ENCODE assay signal across 7 mouse cellular contexts in the genomic region with DNA sequence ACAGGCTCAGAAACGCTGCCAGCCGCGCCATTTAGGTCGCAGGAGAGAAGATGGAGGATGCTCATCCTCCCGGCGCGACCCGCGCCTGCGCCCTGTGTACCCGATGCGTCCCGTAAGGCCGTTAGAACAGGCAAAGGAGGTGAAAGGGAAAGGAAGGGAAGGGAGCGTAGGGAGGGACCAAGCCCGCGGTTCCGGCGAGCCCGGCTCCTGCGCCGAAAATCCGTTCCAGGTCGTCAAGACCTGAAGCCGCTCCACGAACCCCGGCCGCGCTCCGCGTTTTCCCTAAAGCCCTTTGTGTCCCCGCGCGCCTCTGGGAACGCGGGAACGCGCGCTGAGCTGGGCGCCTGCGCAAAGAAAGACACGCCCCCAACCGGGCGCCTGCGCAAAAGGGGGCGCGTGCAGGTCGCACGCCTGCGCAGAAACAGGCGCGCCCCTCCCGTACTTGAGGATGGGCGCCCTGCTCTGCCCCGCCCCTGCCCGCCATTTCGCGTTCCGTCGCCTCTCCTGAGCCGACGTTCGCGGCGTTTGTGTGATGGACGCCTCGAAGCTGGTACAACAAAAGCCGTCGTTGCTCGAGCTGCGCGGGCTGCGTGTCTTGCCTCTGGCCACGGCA. TPM values are rescaled to one million over a fixed set of nuclear protein-coding genes. Genes with fewer than 3 reads are reported as not detected.
A peak's percentile ranks its signal among the peaks of the same experiment; 100 is the strongest.
DNase-seq lines count a peak whose midpoint lies in the region; ATAC-seq lines count a peak whose summit lies in the region.

No protein-coding gene starts in this region.

- H3K27ac ChIP-seq in embryonic facial prominence, embryonic 10.5 days (replicated peaks): peak overlapping the region; percentile 99
- H3K27ac ChIP-seq in limb, embryonic 10.5 days: peak overlapping the region; percentile 99
- peak overlapping the region; percentile 99 for H3K27ac ChIP-seq in midbrain, embryonic 13.5 days

- H3K4me2 ChIP-seq in midbrain, embryonic 13.5 days (replicated peaks): peak overlapping the region; percentile 82

- peak overlapping the region; percentile 72 for H3K4me3 ChIP-seq in embryonic facial prominence, embryonic 10.5 days
- peak overlapping the region; percentile 72 for H3K4me3 ChIP-seq in limb, embryonic 10.5 days
- H3K4me3 ChIP-seq in midbrain, embryonic 13.5 days (replicated peaks): peak overlapping the region; percentile 63

- no peaks in the 10 kb centered on the region for H3K9me3 ChIP-seq in embryonic facial prominence, embryonic 10.5 days
- H3K9me3 ChIP-seq in limb, embryonic 10.5 days (replicated peaks): no peaks in the 10 kb centered on the region
- no peaks in the 10 kb centered on the region for H3K9me3 ChIP-seq in midbrain, embryonic 13.5 days

- peaks cover 31% of the 10 kb centered on the region for H3K4me1 ChIP-seq in embryonic facial prominence, embryonic 10.5 days
- peaks cover 26% of the 10 kb centered on the region for H3K4me1 ChIP-seq in limb, embryonic 10.5 days
- H3K4me1 ChIP-seq in midbrain, embryonic 13.5 days (replicated peaks): peaks cover 23% of the 10 kb centered on the region

- H3K36me3 ChIP-seq in embryonic facial prominence, embryonic 10.5 days (replicated peaks): no peaks in the 10 kb centered on the region
- H3K36me3 ChIP-seq in limb, embryonic 10.5 days: no peaks in the 10 kb centered on the region
- H3K36me3 ChIP-seq in midbrain, embryonic 13.5 days: no peaks in the 10 kb centered on the region

- peak; percentile 100 for DNase-seq in adrenal gland, postnatal 10 days
- peak; percentile 100 for DNase-seq in embryonic facial prominence, embryonic 10.5 days (ENCODE audit: low spot score)
- DNase-seq in kidney, adult 11 months: peak; percentile 99
- DNase-seq in limb, embryonic 10.5 days (ENCODE audit: low spot score): peak; percentile 100
- DNase-seq in spleen, adult 12 weeks (ENCODE audit: low spot score): peak; percentile 99

- WGBS in embryonic facial prominence, embryonic 10.5 days: under 1% methylated on average over 74 of the region's 74 CpGs
- under 1% methylated on average over 74 of the region's 74 CpGs for WGBS in limb, embryonic 10.5 days
- under 1% methylated on average over 71 of the region's 74 CpGs for whole genome bisulfite sequencing in midbrain, embryonic 13.5 days

- ATAC-seq in granulocyte monocyte progenitor cell, adult 5-6 weeks (replicated peaks; ENCODE audit: poor library complexity, severe bottlenecking): peak; percentile 90
- ATAC-seq in midbrain, embryonic 13.5 days: peak; percentile 98

- H3K9ac ChIP-seq in midbrain, embryonic 13.5 days (replicated peaks): peak overlapping the region; percentile 96

- H3K27me3 ChIP-seq in embryonic facial prominence, embryonic 10.5 days (replicated peaks; ENCODE audit: low read depth, poor library complexity, severe bottlenecking): no peaks in the 10 kb centered on the region
- H3K27me3 ChIP-seq in limb, embryonic 10.5 days (ENCODE audit: low read depth, poor library complexity, severe bottlenecking): no peaks in the 10 kb centered on the region
- H3K27me3 ChIP-seq in midbrain, embryonic 13.5 days: no peaks in the 10 kb centered on the region

RNA-seq across cellular contexts. Expression of a gene that starts 39.1 kb away (rescaled TPM):
- total RNA-seq in adrenal gland, postnatal 10 days (2021): 100 to 1,000 TPM; 804 to 831 TPM
- polyA plus RNA-seq in embryonic facial prominence, embryonic 10.5 days (2016; fragmentation: Nextera tagmentation; extraction: Ambion mirVana): 3,352 and 3,592 TPM in 2 replicates
- total RNA-seq in granulocyte monocyte progenitor cell, adult 5-6 weeks (2014; fragmentation: Nextera tagmentation): 3,814 and 3,953 TPM in 2 replicates
- total RNA-seq in granulocyte monocyte progenitor cell, adult 5-6 weeks (2017): 7,771 and 8,789 TPM in 2 replicates
- polyA plus RNA-seq in limb, embryonic 10.5 days (2016; fragmentation: Nextera tagmentation; extraction: Ambion mirVana): 3,283 and 3,422 TPM in 2 replicates
- 2,381 and 2,469 TPM in 2 replicates for polyA plus RNA-seq in midbrain, embryonic 13.5 days (2015; fragmentation: Nextera tagmentation; extraction: Ambion mirVana)

Comparison
In these comparisons a context has a peak if more than half of its experiments do, and no peak if none do; other contexts are left out.
1. Peak in every context shown above with its lines: DNase-seq, ATAC-seq, H3K4me3 ChIP-seq and H3K27ac ChIP-seq.